Mouse (Mus musculus) brain, embryonic 14.5 days (tissue): ENCODE measurements around the gene Tti1.

ENCODE experiments used
- CTCF ChIP-seq: fragments of 200-500 bp; IDR thresholded peaks from 2 replicates; pipeline ENCODE4 v1.5.1; 2012; ENCODE audit warnings: inconsistent platforms, mild to moderate bottlenecking, moderate library complexity, borderline replicate concordance; ENCODE audit not compliant: insufficient read depth, insufficient read length; ENCODE audit errors: extremely low read depth
- POLR2A ChIP-seq: fragments of 200-500 bp; IDR thresholded peaks from 2 replicates; pipeline ENCODE4 v1.6.1; 2012; ENCODE audit warnings: mild to moderate bottlenecking, inconsistent platforms, borderline replicate concordance; ENCODE audit not compliant: poor library complexity, insufficient read depth, insufficient read length, severe bottlenecking; ENCODE audit errors: extremely low read depth

DNA sequence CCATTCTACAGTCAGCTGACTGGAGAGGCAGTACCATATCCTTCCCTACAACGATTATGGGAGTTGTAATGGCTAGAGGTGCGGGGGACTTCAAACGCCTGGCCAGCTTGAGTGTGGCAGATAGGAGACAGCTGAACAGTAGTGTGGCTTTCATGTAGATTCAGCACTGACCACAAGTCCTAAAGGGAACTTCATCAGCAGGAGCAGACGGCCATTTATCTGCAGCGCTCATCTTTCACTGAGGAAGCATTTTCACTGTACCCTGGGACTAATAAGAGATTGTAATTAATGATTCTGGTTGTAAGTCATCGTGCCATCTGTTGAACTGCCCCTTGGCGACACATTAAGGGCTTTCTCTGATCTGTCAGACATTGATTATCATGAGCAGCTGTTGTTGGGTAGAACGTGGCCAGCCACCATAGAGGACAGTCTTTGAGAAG, 31.5 kb upstream of the Tti1 start:
- TF ChIP-seq CTCF (no peak), POLR2A (no peak)
